In the genomic region with DNA sequence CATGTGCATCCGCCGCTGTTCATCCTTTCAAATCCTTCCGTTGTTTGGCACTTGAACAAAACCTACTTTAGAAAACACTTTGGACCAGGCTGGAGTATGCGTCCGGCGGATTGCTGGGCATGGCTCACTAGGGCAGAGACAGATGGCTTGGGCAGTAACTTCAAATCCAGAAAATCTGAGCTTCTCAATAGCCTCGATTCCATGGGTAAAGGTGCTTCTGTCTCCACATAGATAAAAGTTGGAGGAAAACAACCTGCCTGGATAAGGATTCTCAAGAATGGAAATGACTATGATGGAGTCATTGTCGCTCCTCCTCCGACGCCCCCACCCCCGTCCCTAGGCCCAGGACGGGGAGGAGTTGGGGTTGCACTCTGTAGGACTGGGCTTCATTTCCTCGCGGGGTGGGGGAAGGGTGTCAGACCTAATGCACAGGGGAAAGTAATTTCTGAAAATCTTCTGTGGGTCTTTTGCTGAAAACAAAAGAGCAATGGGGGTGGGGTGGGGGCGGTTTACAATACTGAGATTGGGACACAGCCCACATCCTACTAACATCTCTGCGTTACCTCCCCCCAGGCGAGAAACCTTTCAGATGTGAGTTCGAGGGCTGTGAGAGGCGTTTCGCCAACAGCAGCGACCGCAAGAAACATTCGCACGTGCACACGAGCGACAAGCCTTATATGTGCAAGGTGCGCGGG, we compare ENCODE assay signal across 11 mouse cellular contexts. TPM values are rescaled to one million over a fixed set of nuclear protein-coding genes. Genes with fewer than 3 reads are reported as not detected.
A peak's percentile ranks its signal among the peaks of the same experiment; 100 is the strongest.
DNase-seq lines count a peak whose midpoint lies in the region; ATAC-seq and TF ChIP-seq lines count a peak whose summit lies in the region.
"Had no signal": no experiment of that assay in that cellular context is flagged by ENCODE, and none has a peak within 500 bp of the region (broad histone marks: within the 10 kb centered on the region; RNA-seq: fewer than 3 reads in every experiment).

No protein-coding gene starts in this region.

- no peak overlapping the region for H3K9ac ChIP-seq in forebrain, postnatal 0 days
- peak overlapping the region; percentile 3; the same call in 1 of the 2 replicates for H3K9ac ChIP-seq in midbrain, embryonic 15.5 days
- H3K9ac ChIP-seq in liver, embryonic 12.5 days, result no peak overlapping the region
- H3K9ac ChIP-seq: limb, embryonic 15.5 days had no signal

- no peaks in the 10 kb centered on the region for H3K9me3 ChIP-seq in forebrain, postnatal 0 days (ENCODE audit: low read length)
- H3K9me3 ChIP-seq in midbrain, embryonic 15.5 days, result no peaks in the 10 kb centered on the region
- H3K9me3 ChIP-seq in liver, embryonic 12.5 days (replicated peaks), result no peaks in the 10 kb centered on the region
- H3K9me3 ChIP-seq: limb, embryonic 15.5 days had no signal

- TF ChIP-seq CTCF in forebrain, postnatal 0 days (IDR thresholded peaks at IDR 0.05; ENCODE audit: low read depth), result no peak

- H3K27ac ChIP-seq in brown adipose tissue, adult 24 weeks (replicated peaks; ENCODE audit: low read depth, low read length), result no peak overlapping the region
- peak overlapping the region; percentile 80 for H3K27ac ChIP-seq in forebrain, postnatal 0 days (ENCODE audit: low read depth, low read length)
- H3K27ac ChIP-seq in midbrain, embryonic 15.5 days, result peak overlapping the region; percentile 90
- H3K27ac ChIP-seq in liver, embryonic 12.5 days, result no peak overlapping the region
- H3K27ac ChIP-seq: limb, embryonic 15.5 days had no signal

- WGBS in forebrain, postnatal 0 days, result 5% methylated on average over 28 of the region's 28 CpGs
- WGBS in midbrain, embryonic 15.5 days, result 2% methylated on average over 28 of the region's 28 CpGs
- 3% methylated on average over 28 of the region's 28 CpGs for WGBS in liver, embryonic 12.5 days (ENCODE audit: insufficient replicate concordance)

- peaks cover 77% of the 10 kb centered on the region for H3K27me3 ChIP-seq in forebrain, postnatal 0 days (ENCODE audit: insufficient read depth, low read length)
- peaks cover 49% of the 10 kb centered on the region for H3K27me3 ChIP-seq in midbrain, embryonic 15.5 days (replicated peaks)
- peaks cover 99% of the 10 kb centered on the region for H3K27me3 ChIP-seq in liver, embryonic 12.5 days (replicated peaks)

- peak; percentile 88 for DNase-seq in cerebellum, adult 9-11 months
- DNase-seq in forebrain, postnatal 0 days, result peak; percentile 59
- no peak for DNase-seq in left cerebral cortex, adult 11 months (ENCODE audit: low spot score)
- DNase-seq: gastrocnemius, postnatal 14 days; kidney, adult 2 months had no signal

- H3K4me1 ChIP-seq in brown adipose tissue, adult 24 weeks (ENCODE audit: control insufficient read depth, insufficient read depth, insufficient read length, low read length), result peaks cover 3% of the 10 kb centered on the region; the same call in 1 of the 2 replicates
- no peaks in the 10 kb centered on the region for H3K4me1 ChIP-seq in forebrain, postnatal 0 days (ENCODE audit: insufficient read depth)
- peaks cover 12% of the 10 kb centered on the region for H3K4me1 ChIP-seq in midbrain, embryonic 15.5 days
- H3K4me1 ChIP-seq in liver, embryonic 12.5 days, result no peaks in the 10 kb centered on the region

- H3K36me3 ChIP-seq in forebrain, postnatal 0 days (ENCODE audit: insufficient read depth), result no peaks in the 10 kb centered on the region
- H3K36me3 ChIP-seq in midbrain, embryonic 15.5 days (replicated peaks), result no peaks in the 10 kb centered on the region
- no peaks in the 10 kb centered on the region for H3K36me3 ChIP-seq in liver, embryonic 12.5 days
- H3K36me3 ChIP-seq: limb, embryonic 15.5 days had no signal

- 0 out of 2 replicates have a peak overlapping the region, but pooled peaks have one; percentile 1 for H3K4me3 ChIP-seq in brown adipose tissue, adult 24 weeks (ENCODE audit: insufficient read depth, low read depth, low read length)
- H3K4me3 ChIP-seq in forebrain, postnatal 0 days (ENCODE audit: low read depth, low read length), result 0 out of 2 replicates have a peak overlapping the region, but pooled peaks have one; percentile 1
- peak overlapping the region; percentile 6 for H3K4me3 ChIP-seq in midbrain, embryonic 15.5 days
- H3K4me3 ChIP-seq in liver, embryonic 12.5 days, result no peak overlapping the region

- ATAC-seq in forebrain, postnatal 0 days, result no peak
- 0 out of 2 replicates have a peak, but pooled peaks have one; percentile 41 for ATAC-seq in midbrain, embryonic 15.5 days (replicated peaks)
- ATAC-seq in liver, embryonic 12.5 days, result no peak
- no peak for ATAC-seq in erythroblast, adult 5-6 weeks (replicated peaks; ENCODE audit: low FRiP score, poor library complexity, severe bottlenecking)

- peak overlapping the region; percentile 58 for H3K4me2 ChIP-seq in forebrain, postnatal 0 days (ENCODE audit: low read depth)
- peak overlapping the region; percentile 66 for H3K4me2 ChIP-seq in midbrain, embryonic 15.5 days
- no peak overlapping the region for H3K4me2 ChIP-seq in liver, embryonic 12.5 days
- H3K4me2 ChIP-seq: limb, embryonic 15.5 days had no signal

RNA-seq across cellular contexts. Expression of a gene that starts 18.0 kb away (rescaled TPM):
- 3.2 and 4.1 TPM in 2 replicates for polyA plus RNA-seq in brown adipose tissue, adult 24 weeks (2012; ENCODE audit: insufficient read depth, insufficient read length, missing spikeins)
- 65.4 and 127 TPM in 2 replicates for total RNA-seq in forebrain, postnatal 0 days (2014; rRNA removed)
- 4.4 and 8.9 TPM in 2 replicates for polyA plus RNA-seq in forebrain, postnatal 0 days (2015; fragmentation: Nextera tagmentation; extraction: Ambion mirVana)
- polyA plus RNA-seq in midbrain, embryonic 15.5 days (2015; fragmentation: Nextera tagmentation; extraction: Ambion mirVana), result 10.0 and 11.6 TPM in 2 replicates
- not detected in 2 replicates for polyA plus RNA-seq in liver, embryonic 12.5 days (2016; fragmentation: Nextera tagmentation; extraction: Ambion mirVana)
- not detected in 2 replicates for total RNA-seq in erythroblast, adult 5-6 weeks (2015; ENCODE audit: low replicate concordance)
- total RNA-seq in erythroblast, adult 5-6 weeks (2017; ENCODE audit: low replicate concordance), result not detected in 2 replicates
- polyA plus RNA-seq: kidney, adult 2 months; spleen, adult 2 months had no signal

RNA-seq across cellular contexts. Expression of a gene that starts 21.4 kb away (rescaled TPM):
- 0.79 and 1.8 TPM in 2 replicates for polyA plus RNA-seq in brown adipose tissue, adult 24 weeks (2012; ENCODE audit: insufficient read depth, insufficient read length, missing spikeins)
- total RNA-seq in forebrain, postnatal 0 days (2014; rRNA removed), result 44.3 and 99.2 TPM in 2 replicates
- polyA plus RNA-seq in forebrain, postnatal 0 days (2015; fragmentation: Nextera tagmentation; extraction: Ambion mirVana), result 24.7 and 48.1 TPM in 2 replicates
- 53.1 and 59.1 TPM in 2 replicates for polyA plus RNA-seq in midbrain, embryonic 15.5 days (2015; fragmentation: Nextera tagmentation; extraction: Ambion mirVana)
- not detected in 2 replicates for polyA plus RNA-seq in liver, embryonic 12.5 days (2016; fragmentation: Nextera tagmentation; extraction: Ambion mirVana)
- not detected in 2 replicates for total RNA-seq in erythroblast, adult 5-6 weeks (2015; ENCODE audit: low replicate concordance)
- 0.28 TPM in 1 of 2 replicates, not detected in the other for total RNA-seq in erythroblast, adult 5-6 weeks (2017; ENCODE audit: low replicate concordance)
- polyA plus RNA-seq: kidney, adult 2 months; spleen, adult 2 months had no signal

Comparison
In these comparisons a context has a peak if more than half of its experiments do, and no peak if none do; other contexts are left out.
1. H3K27ac ChIP-seq: peak in forebrain, postnatal 0 days (single experiment) and midbrain, embryonic 15.5 days (single experiment); none in brown adipose tissue, adult 24 weeks (single experiment) and liver, embryonic 12.5 days (single experiment).